Mouse (Mus musculus): ENCODE measurements at regions not wholly inside any gene's neighbourhood (a gene's known extent, or its start where the extent isn't known, plus 50 kb on each side); places are given as distances from the start of the nearest gene placed in this dataset.

DNA sequence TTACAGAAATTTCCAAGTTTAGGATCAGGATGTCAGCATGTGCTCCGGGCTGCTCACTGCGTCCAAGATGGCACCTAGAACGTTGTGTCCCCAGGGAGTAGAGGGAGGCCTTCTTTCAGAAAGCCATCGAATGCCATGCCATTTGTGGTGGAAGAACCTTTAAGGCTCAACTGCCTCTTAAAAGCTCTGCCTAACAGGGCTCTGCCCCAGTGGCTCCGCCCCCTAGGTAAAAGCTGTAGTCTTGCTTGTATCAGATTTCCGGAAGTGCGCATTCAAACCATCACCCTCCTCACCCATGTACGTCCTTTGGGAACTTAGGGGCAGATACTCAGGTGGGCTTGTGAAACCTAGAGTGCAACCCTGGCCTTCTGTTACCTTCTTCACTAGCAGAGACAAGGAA, 54.0 kb upstream of the Psmd7 start:
- no peak for TF ChIP-seq CTCF (IDR thresholded peaks at IDR 0.05; ENCODE audit: low read depth, low read length)
- TF ChIP-seq TAL1 (conservative IDR thresholded peaks at IDR 0.05; ENCODE audit: low read depth, low read length): no peak
- TF ChIP-seq GATA1 (IDR thresholded peaks at IDR 0.05; ENCODE audit: borderline replicate concordance, low read length): no peak
- no peak for TF ChIP-seq POLR2AphosphoS5 (IDR thresholded peaks at IDR 0.05; ENCODE audit: insufficient replicate concordance, low read depth, low read length)
- no peak for TF ChIP-seq GATA2 (IDR thresholded peaks at IDR 0.05; ENCODE audit: borderline replicate concordance, low read depth, low read length)

All from G1E (cell line).